Mouse (Mus musculus): ENCODE measurements around the gene Pcolce2. TPM values are rescaled to one million over a fixed set of nuclear protein-coding genes. Genes with fewer than 3 reads are reported as not detected.

Gene Pcolce2
- polyA plus RNA-seq, 1 experiment from 2014 or later = 0.98 TPM

Other genes with a start within 250 kb of the Pcolce2 start
- 3.0 and 4.4 TPM in 2 replicates for gene Chst2, start 230.9 kb upstream of the Pcolce2 start, polyA plus RNA-seq (2014; fragmentation: Nextera tagmentation; extraction: Ambion mirVana)
- gene U2surp, start 125.6 kb upstream of the Pcolce2 start, polyA plus RNA-seq (2014; fragmentation: Nextera tagmentation; extraction: Ambion mirVana) = 137 and 141 TPM in 2 replicates
- gene Paqr9, start 77.9 kb upstream of the Pcolce2 start, polyA plus RNA-seq (2014; fragmentation: Nextera tagmentation; extraction: Ambion mirVana) = 0.09 TPM in 1 of 2 replicates, not detected in the other
- gene Trpc1, start 112.8 kb downstream of the Pcolce2 start, polyA plus RNA-seq (2014; fragmentation: Nextera tagmentation; extraction: Ambion mirVana) = 3.4 and 4.0 TPM in 2 replicates
- 20.4 and 20.7 TPM in 2 replicates for gene Pls1, start 207.7 kb downstream of the Pcolce2 start, polyA plus RNA-seq (2014; fragmentation: Nextera tagmentation; extraction: Ambion mirVana)
- 27.4 and 28.1 TPM in 2 replicates for gene Atr, start 220.0 kb downstream of the Pcolce2 start, polyA plus RNA-seq (2014; fragmentation: Nextera tagmentation; extraction: Ambion mirVana)

Measured in stomach, embryonic 14.5 days (tissue).